Mouse (Mus musculus): Measurements from ENCODE around the gene Pik3cb. TPM values are rescaled to one million over a fixed set of nuclear protein-coding genes. Genes with fewer than 3 reads are reported as not detected.

Gene Pik3cb
- polyA plus RNA-seq, 1 experiment: 55.5 TPM

GRCm38 (mm10) chr9:98987131-98987530, 153.3 kb downstream of the Pik3cb start:
- no peak for TF ChIP-seq EP300 (IDR thresholded peaks at IDR 0.05; ENCODE audit: insufficient read depth, low read depth, low read length)
- TF ChIP-seq POLR2A (IDR thresholded peaks at IDR 0.05; ENCODE audit: insufficient read depth, low read length): no peak
- no peak for TF ChIP-seq CTCF (IDR thresholded peaks at IDR 0.05; ENCODE audit: low read depth, low read length)
- Histone ChIP-seq H3K4me3 (ENCODE audit: low read depth, low read length) (no peak overlapping the region), H3K9me3 (replicated peaks; ENCODE audit: control insufficient read depth, insufficient read depth, low read length, poor library complexity, severe bottlenecking) (no peaks in the 10 kb centered on the region), H3K27ac (ENCODE audit: insufficient read depth, low read length) (no peak overlapping the region), H3K4me1 (ENCODE audit: control insufficient read depth, insufficient read depth, low read length) (no peaks in the 10 kb centered on the region), H3K9ac (ENCODE audit: low read depth, poor library complexity, severe bottlenecking) (peak overlapping the region; percentile 80), H3K27me3 (ENCODE audit: control insufficient read depth, insufficient read depth, low read length, poor library complexity, severe bottlenecking) (no peaks in the 10 kb centered on the region), H3K36me3 (ENCODE audit: control insufficient read depth, insufficient read depth, low read length, poor library complexity, severe bottlenecking) (no peaks in the 10 kb centered on the region)

Other genes starting within 250 kb of the Pik3cb start
- not detected in 2 replicates for gene 7420426K07Rik, start 237.5 kb downstream of the Pik3cb start, polyA plus RNA-seq (2011; ENCODE audit: insufficient read depth, insufficient read length, low read depth, missing spikeins)
- gene Foxl2, start 185.3 kb downstream of the Pik3cb start, polyA plus RNA-seq (2011; ENCODE audit: insufficient read depth, insufficient read length, low read depth, missing spikeins): 0.67 and 0.68 TPM in 2 replicates
- 35.4 and 35.6 TPM in 2 replicates for gene Faim, start 154.2 kb downstream of the Pik3cb start, polyA plus RNA-seq (2011; ENCODE audit: insufficient read depth, insufficient read length, low read depth, missing spikeins)
- not detected in 2 replicates for gene Gm1123, start 104.9 kb downstream of the Pik3cb start, polyA plus RNA-seq (2011; ENCODE audit: insufficient read depth, insufficient read length, low read depth, missing spikeins)
- gene Faiml, start 96.6 kb upstream of the Pik3cb start, polyA plus RNA-seq (2011; ENCODE audit: insufficient read depth, insufficient read length, low read depth, missing spikeins): not detected in 2 replicates
- 51.6 and 51.7 TPM in 2 replicates for gene Cep70, start 102.7 kb upstream of the Pik3cb start, polyA plus RNA-seq (2011; ENCODE audit: insufficient read depth, insufficient read length, low read depth, missing spikeins)
- gene Esyt3, start 217.9 kb upstream of the Pik3cb start, polyA plus RNA-seq (2011; ENCODE audit: insufficient read depth, insufficient read length, low read depth, missing spikeins): 4.9 and 5.8 TPM in 2 replicates